Mouse (Mus musculus) heart, adult 9 months (tissue): ENCODE data around the gene Gm15217.
A peak's percentile ranks its signal among the peaks of the same experiment; 100 is the strongest.

Experiments used
- DNase-seq, 2 experiments: peaks; one replicate each; pipeline ENCODE4 v3.0.0; 2022; ENCODE audit warnings: low spot score in 2 of 2

Gene Gm15217

GRCm38 (mm10) chr14:46391621-46392170 lies 12.5 kb downstream of the Gm15217 start:
- DNase-seq = no peak

DNA sequence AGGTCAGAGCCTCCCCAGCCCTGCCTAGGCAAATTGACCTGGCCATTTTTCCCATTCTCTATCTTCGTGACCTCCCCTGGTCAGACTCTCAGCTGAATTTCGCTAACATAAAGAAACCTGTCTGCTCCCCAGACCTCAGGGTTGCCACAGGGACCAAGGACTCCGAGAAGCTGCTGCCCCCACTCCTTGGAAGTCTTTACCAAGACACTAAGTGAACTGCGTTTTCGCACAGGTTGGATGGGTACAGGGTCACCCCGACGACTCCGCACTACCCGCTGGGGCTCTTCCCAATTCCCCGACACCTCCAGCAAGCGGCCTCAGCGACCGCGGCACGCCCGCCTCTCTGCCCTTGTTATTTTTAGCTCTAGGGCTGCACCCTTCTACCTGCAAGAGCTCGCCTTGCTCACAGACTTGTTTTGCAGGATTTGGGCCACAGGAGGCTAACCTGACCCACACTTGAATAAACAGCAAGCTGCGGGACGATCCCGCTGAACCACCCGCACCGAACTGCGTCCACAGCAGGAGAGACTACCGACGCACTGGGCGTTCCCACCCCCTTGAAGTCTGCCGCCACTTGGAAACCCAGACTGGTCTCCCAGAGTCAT lies 19.0 kb downstream of the Gm15217 start:
- no peak for DNase-seq

DNA sequence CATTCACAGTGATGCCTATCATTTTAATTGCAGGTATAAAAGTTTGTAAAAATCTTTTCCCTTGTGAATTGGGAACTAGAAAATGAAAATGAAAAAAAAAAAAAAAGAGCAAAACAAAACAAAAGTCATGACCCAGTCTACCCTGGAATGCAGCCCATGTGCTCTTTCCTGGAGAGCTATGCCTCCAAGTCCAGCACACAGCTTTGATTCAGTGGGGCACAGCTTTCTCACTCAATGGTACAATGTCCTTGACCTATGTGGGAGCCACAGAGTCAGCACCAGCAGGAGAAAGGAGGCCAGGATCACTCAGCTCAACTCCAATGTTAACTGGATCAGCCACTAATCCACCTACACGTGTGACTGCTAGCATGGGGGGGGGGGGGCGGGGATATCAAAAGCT lies 20.7 kb downstream of the Gm15217 start:
- no peak for DNase-seq

DNA sequence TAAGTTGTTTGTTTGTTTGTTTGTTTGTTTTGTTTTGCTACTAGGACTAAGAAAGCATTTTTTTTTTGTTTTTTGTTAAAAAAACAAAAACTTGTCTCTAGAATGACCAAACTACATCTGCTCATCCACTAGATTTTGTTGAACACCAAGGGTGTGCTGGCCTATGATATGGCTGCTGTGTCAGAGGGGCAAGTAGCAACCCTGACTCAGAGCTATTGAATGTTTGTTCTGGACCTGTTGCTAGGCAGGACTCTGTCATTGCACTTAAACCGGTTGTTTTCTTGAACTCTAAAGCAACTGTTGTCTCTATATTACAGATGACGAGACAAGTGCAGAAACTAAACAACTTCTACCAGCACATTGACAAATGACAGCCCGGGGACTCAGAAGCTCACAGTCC lies 29.1 kb downstream of the Gm15217 start:
- no peak for DNase-seq

GRCm38 (mm10) chr14:46409016-46409415 lies 29.8 kb downstream of the Gm15217 start:
- DNase-seq = peak; percentile 18 to 35

DNA sequence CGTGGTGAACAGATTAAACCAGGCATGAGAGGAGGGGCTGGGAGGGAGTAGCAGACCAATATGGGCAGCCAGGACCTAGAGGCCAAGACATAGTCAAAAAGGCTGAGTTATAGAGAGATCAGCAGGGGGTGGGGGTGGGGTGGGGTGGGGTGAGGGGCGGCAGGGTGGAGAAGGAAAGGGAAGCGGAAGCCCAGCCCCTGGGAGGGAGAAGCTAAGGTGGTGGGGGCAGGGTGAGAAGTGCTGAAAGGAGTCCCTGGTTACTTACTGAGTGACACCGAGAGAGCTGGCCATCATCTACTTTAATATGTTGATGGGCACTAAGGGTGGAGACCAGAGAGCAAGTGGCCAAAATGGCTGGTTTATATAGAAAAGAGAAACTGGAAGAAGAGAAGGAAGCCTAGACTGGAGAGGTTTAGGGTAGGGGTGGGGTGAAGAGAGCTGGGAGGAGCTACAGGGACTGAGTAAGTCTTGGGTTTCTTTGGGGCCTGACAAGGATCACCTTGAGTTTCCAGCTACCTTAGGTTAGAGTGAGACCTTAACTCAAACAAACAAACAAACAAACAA lies 31.4 kb downstream of the Gm15217 start:
- DNase-seq = no peak

DNA sequence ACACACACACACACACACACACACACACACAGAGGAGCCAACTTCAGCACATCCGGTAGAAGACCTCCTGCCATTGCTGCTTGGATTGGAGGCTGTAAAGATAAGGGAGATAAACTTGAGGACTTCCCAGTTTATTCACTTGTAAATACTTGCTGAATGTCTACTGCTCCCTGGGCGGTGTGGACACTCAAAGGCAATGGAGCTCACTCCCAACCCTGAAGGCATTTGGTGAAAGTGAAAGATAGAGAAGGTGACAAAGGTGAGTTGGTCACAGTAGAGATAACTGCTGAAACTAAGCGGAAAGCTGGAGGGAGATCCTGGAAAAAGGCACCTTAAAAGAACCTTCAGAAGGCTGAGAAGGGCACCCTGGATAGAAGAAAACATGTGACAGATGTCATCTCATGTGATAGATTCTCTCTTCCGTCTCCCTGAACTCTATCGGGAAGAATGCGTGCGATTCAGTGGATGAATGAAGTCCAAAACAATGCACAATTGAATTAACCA lies 33.3 kb downstream of the Gm15217 start:
- DNase-seq = no peak

GRCm38 (mm10) chr14:46418371-46419097 lies 39.3 kb downstream of the Gm15217 start:
- DNase-seq = no peak

GRCm38 (mm10) chr14:46419269-46419668 lies 40.1 kb downstream of the Gm15217 start:
- no peak for DNase-seq

DNA sequence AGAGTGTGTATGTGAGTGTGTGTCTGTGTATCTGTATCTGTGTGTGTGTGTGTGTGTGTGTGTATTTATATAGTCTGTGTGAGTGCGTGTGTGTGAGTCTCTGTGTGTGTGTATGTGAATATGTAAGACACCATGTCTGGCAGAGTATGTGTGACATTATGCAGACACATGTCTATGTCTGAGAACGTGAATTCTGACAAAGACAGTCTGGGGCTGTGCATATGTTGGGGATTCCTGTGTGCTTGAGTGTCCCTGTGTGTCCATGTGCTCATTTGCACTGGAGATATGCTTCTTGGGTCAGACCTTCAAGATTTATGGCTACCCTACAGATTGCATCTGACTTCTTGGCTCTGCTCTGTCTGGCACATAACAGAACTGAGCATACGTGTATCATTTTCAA lies 42.6 kb downstream of the Gm15217 start:
- no peak for DNase-seq

DNA sequence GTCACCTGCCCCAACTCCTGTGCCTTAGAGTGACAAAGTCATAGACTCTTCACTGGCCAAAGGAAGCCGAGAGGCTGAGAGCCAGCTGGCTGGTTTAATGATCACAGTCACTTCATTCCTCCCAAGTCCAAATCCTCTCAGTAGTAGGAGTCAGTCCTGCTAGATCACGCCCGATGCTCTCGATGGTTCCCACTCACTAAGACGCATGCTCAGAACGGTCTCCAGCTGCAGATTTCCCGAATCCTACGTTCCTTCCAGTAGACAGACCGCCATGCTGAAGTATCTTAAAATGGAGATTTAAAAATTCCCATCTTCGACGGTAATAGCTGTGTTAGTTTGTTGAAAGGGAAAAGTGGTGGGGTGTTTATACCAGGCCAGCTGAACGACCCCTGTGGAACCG lies 48.0 kb downstream of the Gm15217 start:
- no peak for DNase-seq

- no peak for DNase-seq
Observed at GRCm38 (mm10) chr14:46430231-46430630, 51.0 kb downstream of the Gm15217 start.
